Mouse (Mus musculus): ENCODE measurements at regions not wholly inside any gene's neighbourhood (a gene's known extent, or its start where the extent isn't known, plus 50 kb on each side); places are given as distances from the start of the nearest gene placed in this dataset.

- TF ChIP-seq FLI1 (IDR thresholded peaks at IDR 0.05; ENCODE audit: low read length), result no peak
- no peak for TF ChIP-seq GATA1 (IDR thresholded peaks at IDR 0.05; ENCODE audit: borderline replicate concordance, low read length)
- no peaks in the 10 kb centered on the region for H3K27me3 ChIP-seq (replicated peaks)
- no peak overlapping the region for H3K4me3 ChIP-seq (replicated peaks)
Measured at GRCm38 (mm10) chr5:12093680-12094079, 175.8 kb downstream of the 4933402N22Rik start.

GRCm38 (mm10) chr5:12116587-12117354, 198.9 kb downstream of the 4933402N22Rik start:
- no peaks in the 10 kb centered on the region for H3K4me1 ChIP-seq
- no peaks in the 10 kb centered on the region for H3K27me3 ChIP-seq (replicated peaks)
- no peak overlapping the region for H3K4me3 ChIP-seq (replicated peaks)
- H3K9me3 ChIP-seq, result no peaks in the 10 kb centered on the region
- TF ChIP-seq FLI1 (IDR thresholded peaks at IDR 0.05; ENCODE audit: low read length), result no peak
- TF ChIP-seq GATA1 (IDR thresholded peaks at IDR 0.05; ENCODE audit: borderline replicate concordance, low read length), result no peak
- no peaks in the 10 kb centered on the region for H3K36me3 ChIP-seq (replicated peaks; ENCODE audit: low read length)

More at GRCm38 (mm10) chr5:12093680-12094079, 175.8 kb downstream of the 4933402N22Rik start:
- Histone ChIP-seq H3K36me3 (replicated peaks; ENCODE audit: low read length) (no peaks in the 10 kb centered on the region), H3K4me1 (no peaks in the 10 kb centered on the region), H3K9me3 (no peaks in the 10 kb centered on the region)

GRCm38 (mm10) chr5:12124935-12125334, 207.1 kb downstream of the 4933402N22Rik start:
- Histone ChIP-seq H3K9me3 (no peaks in the 10 kb centered on the region), H3K4me3 (replicated peaks) (no peak overlapping the region), H3K4me1 (peaks cover 4% of the 10 kb centered on the region; the same call in 1 of the 2 replicates), H3K27me3 (replicated peaks) (no peaks in the 10 kb centered on the region), H3K36me3 (replicated peaks; ENCODE audit: low read length) (no peaks in the 10 kb centered on the region)
- no peak for TF ChIP-seq FLI1 (IDR thresholded peaks at IDR 0.05; ENCODE audit: low read length)
- no peak for TF ChIP-seq GATA1 (IDR thresholded peaks at IDR 0.05; ENCODE audit: borderline replicate concordance, low read length)

GRCm38 (mm10) chr5:12127484-12128265, 209.8 kb downstream of the 4933402N22Rik start:
- Histone ChIP-seq H3K36me3 (replicated peaks; ENCODE audit: low read length) (no peaks in the 10 kb centered on the region), H3K4me3 (replicated peaks) (no peak overlapping the region), H3K27me3 (replicated peaks) (no peaks in the 10 kb centered on the region), H3K9me3 (no peaks in the 10 kb centered on the region), H3K4me1 (peaks cover 4% of the 10 kb centered on the region; the same call in 1 of the 2 replicates)
- TF ChIP-seq GATA1 (IDR thresholded peaks at IDR 0.05; ENCODE audit: borderline replicate concordance, low read length), result no peak

GRCm38 (mm10) chr5:12138961-12139360, 221.1 kb downstream of the 4933402N22Rik start:
- Histone ChIP-seq H3K4me3 (replicated peaks) (no peak overlapping the region), H3K9me3 (peaks cover 5% of the 10 kb centered on the region; the same call in 1 of the 2 replicates)
- TF ChIP-seq GATA1 (IDR thresholded peaks at IDR 0.05; ENCODE audit: borderline replicate concordance, low read length), result no peak
- no peak for TF ChIP-seq FLI1 (IDR thresholded peaks at IDR 0.05; ENCODE audit: low read length)

GRCm38 (mm10) chr5:12153295-12153694, 229.9 kb upstream of the Sema3d start:
- Histone ChIP-seq H3K9me3 (no peaks in the 10 kb centered on the region), H3K27me3 (replicated peaks) (no peaks in the 10 kb centered on the region), H3K4me1 (no peaks in the 10 kb centered on the region), H3K36me3 (replicated peaks; ENCODE audit: low read length) (no peaks in the 10 kb centered on the region), H3K4me3 (replicated peaks) (no peak overlapping the region)
- TF ChIP-seq GATA1 (IDR thresholded peaks at IDR 0.05; ENCODE audit: borderline replicate concordance, low read length) (no peak), FLI1 (IDR thresholded peaks at IDR 0.05; ENCODE audit: low read length) (no peak)

More at GRCm38 (mm10) chr5:12138961-12139360, 221.1 kb downstream of the 4933402N22Rik start:
- Histone ChIP-seq H3K4me1 (no peaks in the 10 kb centered on the region), H3K27me3 (replicated peaks) (no peaks in the 10 kb centered on the region), H3K36me3 (replicated peaks; ENCODE audit: low read length) (no peaks in the 10 kb centered on the region)

- no peaks in the 10 kb centered on the region for H3K9me3 ChIP-seq
- no peak overlapping the region for H3K4me3 ChIP-seq (replicated peaks)
- no peaks in the 10 kb centered on the region for H3K4me1 ChIP-seq
- no peaks in the 10 kb centered on the region for H3K27me3 ChIP-seq (replicated peaks)
- TF ChIP-seq FLI1 (IDR thresholded peaks at IDR 0.05; ENCODE audit: low read length) (no peak), GATA1 (IDR thresholded peaks at IDR 0.05; ENCODE audit: borderline replicate concordance, low read length) (no peak)
- H3K36me3 ChIP-seq (replicated peaks; ENCODE audit: low read length), result no peaks in the 10 kb centered on the region
Measured at GRCm38 (mm10) chr5:12154551-12155091, 228.6 kb upstream of the Sema3d start.

- no peaks in the 10 kb centered on the region for H3K36me3 ChIP-seq (replicated peaks; ENCODE audit: low read length)
- 0 out of 2 replicates have a peak, but pooled peaks cover 3% of the 10 kb centered on the region for H3K4me1 ChIP-seq
- no peaks in the 10 kb centered on the region for H3K9me3 ChIP-seq
- no peak overlapping the region for H3K4me3 ChIP-seq (replicated peaks)
- TF ChIP-seq GATA1 (IDR thresholded peaks at IDR 0.05; ENCODE audit: borderline replicate concordance, low read length) (no peak), FLI1 (IDR thresholded peaks at IDR 0.05; ENCODE audit: low read length) (no peak)
- no peaks in the 10 kb centered on the region for H3K27me3 ChIP-seq (replicated peaks)
Measured at GRCm38 (mm10) chr5:12191681-12192080, 191.5 kb upstream of the Sema3d start.

- Histone ChIP-seq H3K4me1 (no peaks in the 10 kb centered on the region), H3K4me3 (replicated peaks) (no peak overlapping the region), H3K27me3 (replicated peaks) (no peaks in the 10 kb centered on the region), H3K36me3 (replicated peaks; ENCODE audit: low read length) (no peaks in the 10 kb centered on the region), H3K9me3 (no peaks in the 10 kb centered on the region)
- no peak for TF ChIP-seq GATA1 (IDR thresholded peaks at IDR 0.05; ENCODE audit: borderline replicate concordance, low read length)
- TF ChIP-seq FLI1 (IDR thresholded peaks at IDR 0.05; ENCODE audit: low read length), result no peak
Measured at GRCm38 (mm10) chr5:12207452-12207851, 175.7 kb upstream of the Sema3d start.

All from megakaryocyte, embryonic 14.5 days (primary cell).